Mouse (Mus musculus): ENCODE data around the gene Chuk. TPM values are rescaled to one million over a fixed set of nuclear protein-coding genes. Genes with fewer than 3 reads are reported as not detected.
A peak's percentile ranks its signal among the peaks of the same experiment; 100 is the strongest.

Gene Chuk
- polyA plus RNA-seq, 2 experiments, result 37.0 to 64.9 TPM

DNA sequence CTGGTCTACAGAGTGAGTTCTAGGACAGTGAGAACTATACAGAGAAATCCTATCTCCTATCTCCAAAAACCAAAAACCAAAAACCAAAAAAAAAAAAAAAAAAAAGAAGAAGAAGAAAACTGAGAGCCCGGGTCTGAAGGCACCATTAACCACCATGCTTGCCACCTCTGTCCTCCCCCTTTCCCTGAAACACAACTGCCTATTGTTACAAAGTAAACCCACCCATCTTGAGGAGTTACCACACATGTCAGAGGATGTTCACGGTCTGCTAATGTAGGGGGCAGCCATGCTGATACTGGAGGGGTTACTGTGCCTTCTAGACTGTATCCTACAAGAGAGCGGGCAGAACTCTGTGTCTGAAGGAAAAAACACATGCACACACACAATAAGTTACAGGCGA is 30.3 kb downstream of the Chuk start:
- Histone ChIP-seq H3K27me3 (ENCODE audit: control insufficient read depth, insufficient read depth, low read length) (no peaks in the 10 kb centered on the region), H3K9me3 (ENCODE audit: control insufficient read depth, low read length) (no peaks in the 10 kb centered on the region), H3K36me3 (ENCODE audit: control insufficient read depth, insufficient read depth, low read length) (peaks cover 44% of the 10 kb centered on the region), H3K9ac (ENCODE audit: low read depth, low read length, severe bottlenecking) (no peak overlapping the region), H3K4me2 (replicated peaks; ENCODE audit: low read depth, low read length, severe bottlenecking) (no peak overlapping the region), H3K4me3 (replicated peaks; ENCODE audit: low read length) (no peak overlapping the region), H3K27ac (replicated peaks; ENCODE audit: low read depth, low read length) (no peak overlapping the region), H3K4me1 (ENCODE audit: control insufficient read depth, insufficient read depth, low read length) (no peaks in the 10 kb centered on the region)
- ATAC-seq (ENCODE audit: low FRiP score, low read depth), result no peak
- DNase-seq (ENCODE audit: low spot score), result no peak
- 87% methylated on average over 4 of the region's 4 CpGs for WGBS
- TF ChIP-seq POLR2A (IDR thresholded peaks at IDR 0.05; ENCODE audit: borderline replicate concordance, extremely low read depth, insufficient read depth, insufficient read length), result no peak

DNA sequence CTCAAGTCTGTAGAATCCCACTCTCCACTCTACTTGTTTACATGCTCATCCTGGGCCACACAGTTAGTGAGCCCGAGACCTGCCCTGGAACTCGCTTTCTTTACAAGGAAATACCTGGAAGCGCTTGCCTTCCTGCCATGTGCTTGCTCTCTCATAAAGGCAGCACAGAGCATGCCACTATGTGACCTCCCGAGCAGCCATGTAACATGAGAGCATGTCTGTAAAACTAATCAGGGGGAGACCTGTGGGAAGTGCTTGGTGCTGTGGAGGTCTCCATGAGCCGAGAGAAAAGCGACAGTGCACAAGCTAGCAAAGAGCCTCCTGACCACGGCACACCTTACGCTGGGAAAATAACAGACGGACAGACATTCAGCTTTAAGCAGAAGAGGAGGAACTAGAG is 30.8 kb downstream of the Chuk start:
- no peak overlapping the region for H3K4me3 ChIP-seq (replicated peaks; ENCODE audit: low read length)
- ATAC-seq (ENCODE audit: low FRiP score, low read depth), result peak; percentile 53; the same call in 1 of the 2 replicates
- WGBS, result 33% methylated on average over 9 of the region's 9 CpGs
- 0 out of 2 replicates have a peak, but pooled peaks cover under 1% of the 10 kb centered on the region for H3K4me1 ChIP-seq (ENCODE audit: control insufficient read depth, insufficient read depth, low read length)
- H3K27ac ChIP-seq (replicated peaks; ENCODE audit: low read depth, low read length), result no peak overlapping the region
- H3K9me3 ChIP-seq (ENCODE audit: control insufficient read depth, low read length), result no peaks in the 10 kb centered on the region
- H3K4me2 ChIP-seq (replicated peaks; ENCODE audit: low read depth, low read length, severe bottlenecking), result no peak overlapping the region
- TF ChIP-seq POLR2A (IDR thresholded peaks at IDR 0.05; ENCODE audit: borderline replicate concordance, extremely low read depth, insufficient read depth, insufficient read length), result no peak
- no peak for DNase-seq (ENCODE audit: low spot score)
- H3K27me3 ChIP-seq (ENCODE audit: control insufficient read depth, insufficient read depth, low read length), result no peaks in the 10 kb centered on the region
- no peak overlapping the region for H3K9ac ChIP-seq (ENCODE audit: low read depth, low read length, severe bottlenecking)
- peaks cover 42% of the 10 kb centered on the region for H3K36me3 ChIP-seq (ENCODE audit: control insufficient read depth, insufficient read depth, low read length)

DNA sequence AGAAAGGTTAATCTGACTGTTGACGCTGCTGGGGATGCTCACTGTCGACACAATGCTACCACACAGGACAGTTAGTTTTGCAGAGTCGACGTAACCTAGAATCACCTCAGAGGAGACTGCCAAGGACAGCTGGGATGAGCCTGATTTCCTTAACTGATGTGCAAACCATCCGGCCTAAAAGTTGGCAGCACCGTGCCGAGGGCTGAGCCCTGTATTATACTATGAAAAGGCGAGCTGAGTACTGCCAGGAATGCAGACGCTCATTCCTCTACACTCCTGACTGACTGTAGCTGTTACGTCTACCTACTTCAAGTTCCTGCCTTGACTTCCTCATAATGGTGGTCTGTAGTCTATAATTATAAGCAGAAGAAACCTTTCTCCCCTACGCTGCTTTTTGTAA is 32.3 kb downstream of the Chuk start:
- no peak overlapping the region for H3K27ac ChIP-seq (replicated peaks; ENCODE audit: low read depth, low read length)
- no peaks in the 10 kb centered on the region for H3K9me3 ChIP-seq (ENCODE audit: control insufficient read depth, low read length)
- no peak overlapping the region for H3K9ac ChIP-seq (ENCODE audit: low read depth, low read length, severe bottlenecking)
- H3K27me3 ChIP-seq (ENCODE audit: control insufficient read depth, insufficient read depth, low read length), result no peaks in the 10 kb centered on the region
- H3K4me1 ChIP-seq (ENCODE audit: control insufficient read depth, insufficient read depth, low read length), result peaks cover 8% of the 10 kb centered on the region
- WGBS, result 73% methylated on average over 11 of the region's 11 CpGs
- H3K4me2 ChIP-seq (replicated peaks; ENCODE audit: low read depth, low read length, severe bottlenecking), result no peak overlapping the region
- TF ChIP-seq POLR2A (IDR thresholded peaks at IDR 0.05; ENCODE audit: borderline replicate concordance, extremely low read depth, insufficient read depth, insufficient read length), result no peak
- no peak overlapping the region for H3K4me3 ChIP-seq (replicated peaks; ENCODE audit: low read length)
- ATAC-seq (ENCODE audit: low FRiP score, low read depth) (no peak), DNase-seq (ENCODE audit: low spot score) (no peak)
- H3K36me3 ChIP-seq (ENCODE audit: control insufficient read depth, insufficient read depth, low read length), result peaks cover 35% of the 10 kb centered on the region

GRCm38 (mm10) chr19:44071166-44071565 is 36.1 kb downstream of the Chuk start:
- Histone ChIP-seq H3K4me1 (ENCODE audit: control insufficient read depth, insufficient read depth, low read length) (peaks cover 29% of the 10 kb centered on the region), H3K9ac (ENCODE audit: low read depth, low read length, severe bottlenecking) (no peak overlapping the region), H3K4me3 (replicated peaks; ENCODE audit: low read length) (no peak overlapping the region), H3K36me3 (ENCODE audit: control insufficient read depth, insufficient read depth, low read length) (peaks cover 10% of the 10 kb centered on the region), H3K4me2 (replicated peaks; ENCODE audit: low read depth, low read length, severe bottlenecking) (no peak overlapping the region), H3K9me3 (ENCODE audit: control insufficient read depth, low read length) (no peaks in the 10 kb centered on the region), H3K27me3 (ENCODE audit: control insufficient read depth, insufficient read depth, low read length) (no peaks in the 10 kb centered on the region), H3K27ac (replicated peaks; ENCODE audit: low read depth, low read length) (no peak overlapping the region)
- DNase-seq (ENCODE audit: low spot score) (peak; percentile 31), ATAC-seq (ENCODE audit: low FRiP score, low read depth) (no peak)
- 45% methylated on average over 5 of the region's 5 CpGs for WGBS
- no peak for TF ChIP-seq POLR2A (IDR thresholded peaks at IDR 0.05; ENCODE audit: borderline replicate concordance, extremely low read depth, insufficient read depth, insufficient read length)

DNA sequence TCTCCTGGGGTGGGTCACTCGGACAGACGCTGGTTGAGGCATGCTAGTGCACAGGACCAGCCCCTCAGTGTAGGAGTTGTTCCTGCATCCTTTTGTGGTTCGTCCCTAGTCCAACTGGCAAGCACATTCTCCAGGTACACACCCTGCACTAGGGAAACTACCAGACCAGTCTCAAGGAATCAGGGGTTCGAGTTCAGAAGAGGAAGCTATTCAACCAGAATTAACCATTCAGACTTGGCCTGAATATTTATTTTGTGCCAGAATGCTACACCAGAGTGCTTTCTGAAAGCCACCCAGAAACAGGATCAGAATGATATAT is 37.4 kb downstream of the Chuk start:
- peak overlapping the region; percentile 91 for H3K4me2 ChIP-seq (replicated peaks; ENCODE audit: low read depth, low read length, severe bottlenecking)
- DNase-seq (ENCODE audit: low spot score), result no peak
- no peaks in the 10 kb centered on the region for H3K9me3 ChIP-seq (ENCODE audit: control insufficient read depth, low read length)
- H3K36me3 ChIP-seq (ENCODE audit: control insufficient read depth, insufficient read depth, low read length), result peaks cover 11% of the 10 kb centered on the region
- no peaks in the 10 kb centered on the region for H3K27me3 ChIP-seq (ENCODE audit: control insufficient read depth, insufficient read depth, low read length)
- WGBS, result 9% methylated on average over 4 of the region's 4 CpGs
- H3K9ac ChIP-seq (ENCODE audit: low read depth, low read length, severe bottlenecking), result peak overlapping the region; percentile 78
- H3K4me3 ChIP-seq (replicated peaks; ENCODE audit: low read length), result peak overlapping the region; percentile 79
- peaks cover 30% of the 10 kb centered on the region for H3K4me1 ChIP-seq (ENCODE audit: control insufficient read depth, insufficient read depth, low read length)
- no peak overlapping the region for H3K27ac ChIP-seq (replicated peaks; ENCODE audit: low read depth, low read length)
- TF ChIP-seq POLR2A (IDR thresholded peaks at IDR 0.05; ENCODE audit: borderline replicate concordance, extremely low read depth, insufficient read depth, insufficient read length), result no peak
- ATAC-seq (ENCODE audit: low FRiP score, low read depth), result no peak

Measured in limb, embryonic 14.5 days (tissue).